Mouse (Mus musculus): ENCODE results near the gene Ccdc17. TPM values are rescaled to one million over a fixed set of nuclear protein-coding genes. Genes with fewer than 3 reads are reported as not detected.
A peak's percentile ranks its signal among the peaks of the same experiment; 100 is the strongest.

The Ccdc17 gene
- polyA plus RNA-seq, 1 experiment, result 0.05 TPM

GRCm38 (mm10) chr4:116596978-116597881 is 776 bp downstream of the Ccdc17 start:
- Histone ChIP-seq H3K27me3 (ENCODE audit: control insufficient read depth) (no peaks in the 10 kb centered on the region; the same call in 1 of the 2 replicates), H3K36me3 (ENCODE audit: control insufficient read depth) (peaks cover 66% of the 10 kb centered on the region), H3K4me3 (replicated peaks) (peak overlapping the region; percentile 88), H3K4me1 (ENCODE audit: control insufficient read depth) (peaks cover 38% of the 10 kb centered on the region), H3K9me3 (ENCODE audit: control insufficient read depth, low read length) (no peaks in the 10 kb centered on the region)
- TF ChIP-seq GATA1 (IDR thresholded peaks at IDR 0.05; ENCODE audit: low read length) (no peak), TAL1 (IDR thresholded peaks at IDR 0.05; ENCODE audit: low read length) (no peak)

- H3K4me1 ChIP-seq (ENCODE audit: control insufficient read depth), result 0 out of 2 replicates have a peak, but pooled peaks cover 2% of the 10 kb centered on the region
- peaks cover 96% of the 10 kb centered on the region for H3K36me3 ChIP-seq (ENCODE audit: control insufficient read depth)
- TF ChIP-seq GATA1 (IDR thresholded peaks at IDR 0.05; ENCODE audit: low read length) (no peak), TAL1 (IDR thresholded peaks at IDR 0.05; ENCODE audit: low read length) (no peak)
- no peak overlapping the region for H3K4me3 ChIP-seq (replicated peaks)
- H3K27me3 ChIP-seq (ENCODE audit: control insufficient read depth), result no peaks in the 10 kb centered on the region
- H3K9me3 ChIP-seq (ENCODE audit: control insufficient read depth, low read length), result no peaks in the 10 kb centered on the region
These were observed 16.2 kb downstream of the Ccdc17 start for GRCm38 (mm10) chr4:116612621-116613020.

- Histone ChIP-seq H3K27me3 (ENCODE audit: control insufficient read depth) (no peaks in the 10 kb centered on the region), H3K4me1 (ENCODE audit: control insufficient read depth) (0 out of 2 replicates have a peak, but pooled peaks cover 2% of the 10 kb centered on the region), H3K36me3 (ENCODE audit: control insufficient read depth) (peaks cover 95% of the 10 kb centered on the region), H3K9me3 (ENCODE audit: control insufficient read depth, low read length) (no peaks in the 10 kb centered on the region), H3K4me3 (replicated peaks) (no peak overlapping the region)
- TF ChIP-seq GATA1 (IDR thresholded peaks at IDR 0.05; ENCODE audit: low read length) (no peak), TAL1 (IDR thresholded peaks at IDR 0.05; ENCODE audit: low read length) (no peak)
These were observed 18.8 kb downstream of the Ccdc17 start for GRCm38 (mm10) chr4:116615237-116615636.

GRCm38 (mm10) chr4:116624831-116625230 is 28.4 kb downstream of the Ccdc17 start:
- Histone ChIP-seq H3K9me3 (ENCODE audit: control insufficient read depth, low read length) (no peaks in the 10 kb centered on the region), H3K27me3 (ENCODE audit: control insufficient read depth) (no peaks in the 10 kb centered on the region), H3K4me1 (ENCODE audit: control insufficient read depth) (peaks cover 31% of the 10 kb centered on the region), H3K4me3 (replicated peaks) (no peak overlapping the region), H3K36me3 (ENCODE audit: control insufficient read depth) (peaks cover 56% of the 10 kb centered on the region)
- no peak for TF ChIP-seq GATA1 (IDR thresholded peaks at IDR 0.05; ENCODE audit: low read length)
- TF ChIP-seq TAL1 (IDR thresholded peaks at IDR 0.05; ENCODE audit: low read length), result no peak

GRCm38 (mm10) chr4:116626658-116627358 is 30.4 kb downstream of the Ccdc17 start:
- H3K27me3 ChIP-seq (ENCODE audit: control insufficient read depth), result no peaks in the 10 kb centered on the region
- peaks cover 37% of the 10 kb centered on the region for H3K36me3 ChIP-seq (ENCODE audit: control insufficient read depth)
- peak overlapping the region; percentile 79 for H3K4me3 ChIP-seq (replicated peaks)
- no peak for TF ChIP-seq GATA1 (IDR thresholded peaks at IDR 0.05; ENCODE audit: low read length)
- no peak for TF ChIP-seq TAL1 (IDR thresholded peaks at IDR 0.05; ENCODE audit: low read length)
- peaks cover 30% of the 10 kb centered on the region for H3K4me1 ChIP-seq (ENCODE audit: control insufficient read depth)
- H3K9me3 ChIP-seq (ENCODE audit: control insufficient read depth, low read length), result no peaks in the 10 kb centered on the region

- Histone ChIP-seq H3K4me1 (ENCODE audit: control insufficient read depth) (peaks cover 30% of the 10 kb centered on the region), H3K4me3 (replicated peaks) (peak overlapping the region; percentile 79), H3K36me3 (ENCODE audit: control insufficient read depth) (peaks cover 32% of the 10 kb centered on the region), H3K27me3 (ENCODE audit: control insufficient read depth) (no peaks in the 10 kb centered on the region), H3K9me3 (ENCODE audit: control insufficient read depth, low read length) (no peaks in the 10 kb centered on the region)
- TF ChIP-seq TAL1 (IDR thresholded peaks at IDR 0.05; ENCODE audit: low read length), result no peak
- TF ChIP-seq GATA1 (IDR thresholded peaks at IDR 0.05; ENCODE audit: low read length), result no peak
These were observed 30.9 kb downstream of the Ccdc17 start for GRCm38 (mm10) chr4:116627359-116627716.

GRCm38 (mm10) chr4:116627722-116628662 is 31.5 kb downstream of the Ccdc17 start, which contains the start of gene Nasp:
TSS of gene Nasp (minus strand) at chr4:116627941.
- Histone ChIP-seq H3K27me3 (ENCODE audit: control insufficient read depth) (no peaks in the 10 kb centered on the region), H3K4me3 (replicated peaks) (peak within 1 kb of the TSS; percentile 79), H3K9me3 (ENCODE audit: control insufficient read depth, low read length) (no peaks in the 10 kb centered on the region), H3K36me3 (ENCODE audit: control insufficient read depth) (peaks cover 25% of the 10 kb centered on the region), H3K4me1 (ENCODE audit: control insufficient read depth) (peaks cover 34% of the 10 kb centered on the region)
- TF ChIP-seq TAL1 (IDR thresholded peaks at IDR 0.05; ENCODE audit: low read length) (no peak), GATA1 (IDR thresholded peaks at IDR 0.05; ENCODE audit: low read length) (no peak)

GRCm38 (mm10) chr4:116635197-116635596 is 38.7 kb downstream of the Ccdc17 start:
- peaks cover 51% of the 10 kb centered on the region for H3K36me3 ChIP-seq (ENCODE audit: control insufficient read depth)
- TF ChIP-seq GATA1 (IDR thresholded peaks at IDR 0.05; ENCODE audit: low read length) (no peak), TAL1 (IDR thresholded peaks at IDR 0.05; ENCODE audit: low read length) (no peak)
- no peaks in the 10 kb centered on the region for H3K27me3 ChIP-seq (ENCODE audit: control insufficient read depth)
- no peaks in the 10 kb centered on the region for H3K9me3 ChIP-seq (ENCODE audit: control insufficient read depth, low read length)
- peaks cover 4% of the 10 kb centered on the region for H3K4me1 ChIP-seq (ENCODE audit: control insufficient read depth)
- H3K4me3 ChIP-seq (replicated peaks), result no peak overlapping the region
